Mouse (Mus musculus) lung, embryonic 14.5 days (tissue): ENCODE data around the gene Best3. TPM values are rescaled to one million over a fixed set of nuclear protein-coding genes. Genes with fewer than 3 reads are reported as not detected.
"Not testable (repeated sequence)": the region's sequence is repeated elsewhere in the genome, so short reads cannot be mapped to it uniquely, and the experiment has no call there.

ENCODE experiments used
- ATAC-seq: fragments of 200-750 bp; cut with Nextera tagmentation; 2 replicates; pipeline ENCODE4 v1.8.0; 2017; ENCODE audit warnings: mild to moderate bottlenecking, moderate TSS enrichment, moderate library complexity; ENCODE audit not compliant: insufficient read depth
- DNase-seq: peaks from one replicate; pipeline ENCODE4 v3.0.0-alpha.2; 2015
- H3K27ac ChIP-seq: fragments of 300-500 bp; sonication (generic); 2 replicates; pipeline ENCODE4 v1.5.1; 2014; ENCODE audit warnings: low read depth, mild to moderate bottlenecking, moderate library complexity
- H3K27me3 ChIP-seq: fragments of 300-500 bp; sonication (generic); 2 replicates; pipeline ENCODE4 v1.6.1; 2014; ENCODE audit warnings: low read length, control low read depth; ENCODE audit not compliant: insufficient read depth
- H3K36me3 ChIP-seq: fragments of 300-500 bp; sonication (generic); 2 replicates; pipeline ENCODE4 v1.6.1; 2014; ENCODE audit warnings: control low read depth; ENCODE audit not compliant: insufficient read depth
- H3K4me1 ChIP-seq: fragments of 300-500 bp; sonication (generic); 2 replicates; pipeline ENCODE4 v1.6.1; 2014; ENCODE audit warnings: antibody characterized with exemption, control low read depth; ENCODE audit not compliant: insufficient read depth
- H3K4me2 ChIP-seq: fragments of 300-500 bp; sonication (generic); 2 replicates; pipeline ENCODE4 v1.6.1; 2014; ENCODE audit warnings: mild to moderate bottlenecking
- H3K4me3 ChIP-seq: fragments of 300-500 bp; sonication (generic); 2 replicates; pipeline ENCODE4 v1.5.1; 2014; ENCODE audit warnings: low read depth, low read length
- H3K9ac ChIP-seq: fragments of 300-500 bp; sonication (generic); 2 replicates; pipeline ENCODE4 v1.6.1; 2014
- H3K9me3 ChIP-seq: fragments of 300-500 bp; sonication (generic); 2 replicates; pipeline ENCODE4 v1.6.1; 2016; ENCODE audit warnings: low read depth, low read length, control low read depth
- CTCF ChIP-seq: IDR thresholded peaks from 2 replicates; pipeline ENCODE4 v1.5.1; 2016; ENCODE audit warnings: antibody characterized with exemption, low read depth
- WGBS: fragments of 180-500 bp; shearing (Covaris S2); extraction: QIAGEN DNeasy Blood & Tissue Kit; methylation state at CpG from one replicate; pipeline ENCODE4 v1.1.7; 2014; 5-methylcytosine and 5-hydroxymethylcytosine counted together
- polyA plus RNA-seq: library from polyadenylated mRNA; unstranded; fragments of >200 nt; fragmentation: Nextera tagmentation; extraction: Ambion mirVana; gene quantifications from 2 replicates; pipeline ENCODE4 v1.2.1, GENCODE M21; 2014

Gene Best3
- polyA plus RNA-seq, 1 experiment from 2014 or later: 0.11 TPM

DNA sequence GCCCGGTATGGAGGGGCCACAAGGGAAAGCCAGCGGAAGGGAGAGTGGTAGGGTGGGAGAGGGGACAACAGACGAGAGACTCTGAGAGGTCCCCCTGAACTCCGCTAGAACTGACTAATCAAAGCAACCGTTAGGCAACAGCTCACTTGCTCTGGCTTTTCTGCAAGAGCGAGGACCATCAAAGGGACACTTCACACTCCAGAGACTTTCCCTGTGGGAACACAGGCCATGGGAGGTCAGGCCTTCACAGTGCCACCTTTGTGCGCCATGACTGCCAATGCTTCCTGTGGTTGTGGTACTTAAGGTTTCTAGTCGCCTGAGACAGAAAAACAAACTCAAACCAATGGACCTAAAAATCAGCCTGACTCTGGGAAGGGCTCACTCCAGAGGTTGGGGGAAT lies 24.9 kb downstream of the Best3 start:
- DNase-seq (no peak), ATAC-seq (no peak)
- H3K27me3 ChIP-seq: no peaks in the 10 kb centered on the region
- H3K4me1 ChIP-seq: no peaks in the 10 kb centered on the region
- H3K4me3 ChIP-seq: no peak overlapping the region
- WGBS: 61% methylated on average over 8 of the region's 8 CpGs
- H3K4me2 ChIP-seq: no peak overlapping the region
- no peak for TF ChIP-seq CTCF
- no peak overlapping the region for H3K27ac ChIP-seq
- H3K9ac ChIP-seq: no peak overlapping the region
- H3K36me3 ChIP-seq: no peaks in the 10 kb centered on the region
- no peaks in the 10 kb centered on the region for H3K9me3 ChIP-seq

DNA sequence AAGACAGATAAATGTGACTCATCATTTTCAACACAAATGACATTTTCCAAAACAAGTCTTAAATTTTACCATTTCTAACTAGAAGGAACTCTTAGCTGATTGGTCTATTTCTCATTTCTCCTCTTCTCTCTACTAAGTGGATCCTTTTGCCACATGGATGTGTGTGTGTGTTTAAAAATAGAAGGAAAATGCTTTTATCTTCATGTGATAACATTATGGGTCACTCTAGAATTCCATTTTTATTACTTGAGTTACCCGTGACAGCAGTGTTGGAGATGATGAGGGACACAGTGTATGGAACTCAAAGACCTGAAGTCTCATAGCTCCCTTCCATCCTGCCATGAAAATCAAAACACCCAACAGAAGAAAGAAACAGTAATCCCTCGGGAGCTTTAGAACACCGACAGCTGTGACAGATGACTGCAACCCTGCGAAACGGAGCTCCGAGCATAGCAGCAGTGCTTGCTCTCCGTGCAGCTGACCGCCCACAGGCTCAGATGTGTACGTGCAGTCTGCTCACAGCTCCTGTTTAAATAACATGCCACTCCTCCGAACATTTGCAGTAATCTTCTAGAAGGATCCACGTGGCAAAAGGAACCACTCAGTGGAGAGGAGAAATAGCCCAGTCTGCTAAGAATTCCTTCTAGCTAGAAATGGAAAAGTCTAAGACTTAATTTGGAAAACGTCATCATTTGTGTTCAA lies 27.7 kb downstream of the Best3 start:
- H3K27ac ChIP-seq: peak overlapping the region; percentile 42; the same call in 1 of the 2 replicates

DNA sequence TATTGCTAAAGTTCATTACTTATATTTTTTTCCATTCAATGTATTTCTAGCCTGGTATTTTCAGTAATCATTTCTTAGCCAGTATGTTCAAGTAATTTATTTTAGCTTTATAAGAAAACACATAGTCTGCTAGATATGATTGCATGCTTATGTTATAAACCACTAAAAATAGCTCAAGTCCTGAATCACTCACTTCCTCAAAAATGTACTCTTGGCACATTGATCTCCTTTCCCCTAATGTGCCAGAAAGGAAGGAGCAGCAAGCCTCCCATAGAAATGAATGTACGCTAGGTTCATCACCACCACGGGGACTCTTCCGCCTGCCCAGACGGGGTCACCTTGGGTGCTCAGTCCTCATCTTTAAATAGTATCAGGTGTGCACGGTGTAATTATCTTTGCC lies 28.5 kb downstream of the Best3 start:
- H3K36me3 ChIP-seq: no peaks in the 10 kb centered on the region
- no peaks in the 10 kb centered on the region for H3K9me3 ChIP-seq
- no peak overlapping the region for H3K4me2 ChIP-seq
- TF ChIP-seq CTCF: no peak
- ATAC-seq (peak; percentile 15; the same call in 1 of the 2 replicates), DNase-seq (peak; percentile 35)
- no peak overlapping the region for H3K9ac ChIP-seq
- H3K4me3 ChIP-seq: no peak overlapping the region
- H3K27ac ChIP-seq: no peak overlapping the region
- H3K4me1 ChIP-seq: no peaks in the 10 kb centered on the region
- H3K27me3 ChIP-seq: no peaks in the 10 kb centered on the region
- WGBS: 67% methylated on average over 5 of the region's 5 CpGs

More for the DNA sequence above, 27.7 kb downstream of the Best3 start:
- peak; percentile 96 for ATAC-seq
- peak; percentile 80 for DNase-seq
- H3K4me1 ChIP-seq: no peaks in the 10 kb centered on the region
- no peak overlapping the region for H3K4me3 ChIP-seq
- peak overlapping the region; percentile 40 for H3K4me2 ChIP-seq
- H3K27me3 ChIP-seq: no peaks in the 10 kb centered on the region
- 8% methylated on average over 12 of the region's 12 CpGs for WGBS
- no peak overlapping the region for H3K9ac ChIP-seq
- TF ChIP-seq CTCF: peak; percentile 44
- no peaks in the 10 kb centered on the region for H3K36me3 ChIP-seq
- H3K9me3 ChIP-seq: no peaks in the 10 kb centered on the region

DNA sequence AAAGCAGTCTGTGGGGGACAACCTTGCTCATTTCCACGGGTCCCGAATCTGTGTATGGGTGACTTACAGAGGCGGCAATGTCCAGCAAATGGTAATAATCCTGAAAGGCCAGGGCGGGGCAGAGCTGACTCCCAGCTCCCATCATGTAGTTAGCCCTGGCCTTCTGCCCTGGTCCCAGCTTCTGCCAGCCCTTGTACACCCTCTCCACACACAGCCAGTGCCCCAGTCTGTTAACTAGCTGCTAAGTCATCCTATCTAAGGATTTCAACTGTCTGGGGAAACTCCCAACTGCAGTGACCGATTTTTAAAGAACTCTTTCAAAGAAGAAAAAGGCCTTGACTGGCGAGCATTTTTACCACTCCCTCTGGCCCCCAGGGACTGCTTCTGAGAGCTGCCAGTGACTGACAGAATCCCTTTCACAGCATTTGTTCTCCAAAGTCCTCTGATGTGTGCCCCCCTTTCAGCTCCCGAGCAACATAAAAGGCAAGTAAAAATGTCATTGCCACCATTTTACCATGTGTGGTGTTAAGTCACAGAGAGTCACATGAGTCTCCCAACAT lies 32.2 kb downstream of the Best3 start:
- Histone ChIP-seq H3K9ac (no peak overlapping the region), H3K4me1 (peaks cover 8% of the 10 kb centered on the region; the same call in 1 of the 2 replicates), H3K9me3 (no peaks in the 10 kb centered on the region), H3K27me3 (0 out of 2 replicates have a peak, but pooled peaks cover 2% of the 10 kb centered on the region), H3K4me2 (no peak overlapping the region), H3K36me3 (no peaks in the 10 kb centered on the region), H3K27ac (no peak overlapping the region), H3K4me3 (no peak overlapping the region)
- DNase-seq: no peak
- 69% methylated on average over 7 of the region's 7 CpGs for WGBS
- ATAC-seq: no peak
- no peak for TF ChIP-seq CTCF

DNA sequence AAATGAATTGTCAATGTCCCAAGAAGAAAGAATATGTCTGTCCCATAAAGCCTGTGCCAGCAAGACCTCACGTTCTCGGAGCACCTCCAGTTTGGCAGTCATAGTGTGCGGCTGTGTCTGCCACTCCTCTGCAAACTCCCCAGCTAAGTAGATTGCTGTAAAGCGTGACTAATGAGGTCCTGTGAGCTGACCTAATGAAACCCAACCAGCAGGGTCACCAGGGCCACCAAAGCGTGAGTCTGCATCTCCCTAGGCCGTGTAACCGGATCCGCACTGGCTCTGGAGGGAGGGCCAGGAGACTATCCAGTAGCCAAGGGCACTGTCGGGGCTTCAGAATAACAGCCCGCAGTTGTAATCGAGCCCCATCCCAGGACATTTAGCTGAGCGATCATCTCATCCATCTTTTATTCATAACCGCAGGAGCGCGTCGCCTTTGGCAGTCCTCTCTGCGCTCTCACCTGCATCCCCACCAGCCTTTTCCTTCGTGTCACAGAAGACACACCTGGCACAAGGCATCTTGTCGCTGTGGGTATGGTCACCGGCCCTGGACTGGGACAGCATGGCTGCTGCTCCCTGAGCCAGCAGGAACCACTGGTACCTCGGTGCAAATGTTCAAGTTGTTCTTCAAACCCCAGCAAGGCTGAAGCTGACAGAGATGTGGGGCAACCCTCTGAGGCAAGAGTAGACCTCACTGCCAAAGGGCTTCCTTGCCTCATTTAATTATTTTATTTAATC lies 35.1 kb downstream of the Best3 start:
- Histone ChIP-seq H3K9me3 (no peaks in the 10 kb centered on the region), H3K4me1 (peaks cover 14% of the 10 kb centered on the region; the same call in 1 of the 2 replicates), H3K27ac (no peak overlapping the region), H3K4me2 (no peak overlapping the region), H3K9ac (no peak overlapping the region), H3K36me3 (no peaks in the 10 kb centered on the region), H3K4me3 (no peak overlapping the region), H3K27me3 (0 out of 2 replicates have a peak, but pooled peaks cover 2% of the 10 kb centered on the region)
- ATAC-seq (peak; percentile 54; the same call in 1 of the 2 replicates), DNase-seq (no peak)
- 18% methylated on average over 21 of the region's 21 CpGs for whole genome bisulfite sequencing
- no peak for TF ChIP-seq CTCF

DNA sequence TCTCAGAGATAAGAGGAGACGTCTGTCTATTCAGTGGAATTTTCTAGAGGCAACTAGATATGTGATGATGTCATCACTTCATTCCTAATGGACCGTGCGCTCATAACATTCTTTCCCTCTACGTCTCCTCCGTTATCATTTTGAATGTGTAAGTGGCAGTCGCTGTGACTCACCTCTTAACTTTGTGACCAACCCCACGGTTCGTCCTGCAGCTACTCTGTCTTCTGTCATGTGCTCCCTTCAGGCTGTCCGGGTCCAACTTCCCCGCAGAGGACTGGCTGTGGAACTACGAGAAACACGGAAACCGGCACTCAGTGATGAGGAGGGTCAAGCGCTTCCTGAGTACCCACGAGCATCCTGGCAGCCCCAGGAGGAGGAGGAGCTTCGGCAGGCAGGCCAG lies 37.6 kb downstream of the Best3 start:
- DNase-seq (peak; percentile 42), ATAC-seq (peak; percentile 48; the same call in 1 of the 2 replicates)
- Histone ChIP-seq H3K36me3 (no peaks in the 10 kb centered on the region), H3K27me3 (0 out of 2 replicates have a peak, but pooled peaks cover 2% of the 10 kb centered on the region), H3K4me3 (peak overlapping the region; percentile 24), H3K9me3 (no peaks in the 10 kb centered on the region), H3K27ac (no peak overlapping the region), H3K4me1 (peaks cover 14% of the 10 kb centered on the region; the same call in 1 of the 2 replicates), H3K9ac (no peak overlapping the region; the same call in 1 of the 2 replicates), H3K4me2 (peak overlapping the region; percentile 58)
- no peak for TF ChIP-seq CTCF
- 18% methylated on average over 16 of the region's 16 CpGs for WGBS

DNA sequence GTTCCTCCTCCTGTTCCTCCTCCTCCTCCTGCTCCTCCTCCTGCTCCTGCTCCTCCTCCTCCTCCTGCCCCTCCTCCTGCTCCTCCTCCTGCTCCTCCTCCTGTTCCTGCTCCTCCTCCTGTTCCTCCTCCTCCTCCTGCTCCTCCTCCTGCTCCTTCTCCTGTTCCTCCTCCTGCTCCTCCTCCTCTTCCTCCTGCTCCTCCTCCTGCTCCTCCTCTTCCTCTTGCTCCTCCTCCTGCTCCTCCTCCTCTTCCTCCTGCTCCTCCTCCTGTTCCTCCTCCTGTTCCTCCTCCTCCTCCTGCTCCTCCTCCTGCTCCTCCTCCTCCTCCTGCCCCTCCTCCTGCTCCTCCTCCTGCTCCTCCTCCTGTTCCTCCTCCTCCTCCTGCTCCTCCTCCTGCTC lies 39.7 kb downstream of the Best3 start:
- not testable (repeated sequence) for H3K27ac ChIP-seq, ATAC-seq, H3K36me3 ChIP-seq, H3K4me3 ChIP-seq, H3K9ac ChIP-seq, DNase-seq, H3K9me3 ChIP-seq, H3K27me3 ChIP-seq, H3K4me2 ChIP-seq
- peaks cover 14% of the 10 kb centered on the region; the same call in 1 of the 2 replicates for H3K4me1 ChIP-seq
